Mouse (Mus musculus): ENCODE data around the gene Emg1. TPM values are rescaled to one million over a fixed set of nuclear protein-coding genes. Genes with fewer than 3 reads are reported as not detected.
A peak's percentile ranks its signal among the peaks of the same experiment; 100 is the strongest.

The Emg1 gene
- polyA plus RNA-seq, 1 experiment from 2014 or later: 100 TPM

DNA sequence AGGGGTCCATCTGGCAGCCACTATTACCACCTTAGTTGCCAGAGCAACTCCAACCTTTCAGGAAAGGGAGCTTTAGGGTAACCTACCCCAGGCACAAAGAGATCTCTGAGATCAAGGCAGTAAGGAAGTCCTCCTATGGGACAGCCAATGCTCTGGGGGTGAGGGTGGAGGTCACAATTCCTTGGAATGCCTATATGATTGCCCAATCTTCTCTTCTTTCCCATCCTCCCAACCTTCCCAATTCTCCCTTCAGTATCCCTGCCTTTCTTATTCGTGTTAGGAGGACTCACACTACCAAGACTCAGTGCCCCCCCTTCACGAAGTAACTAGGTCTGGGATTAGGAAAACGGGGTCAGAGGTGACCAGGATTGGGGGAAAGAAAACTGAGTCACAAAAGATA is 43.3 kb upstream of the Emg1 start:
- CTCF ChIA-PET: interaction anchor here (2.0 kb wide), 1 partner anchor 11 kb away, joined by 13 read pairs; no protein-coding TSS in a partner anchor
- in situ Hi-C loops (cut with MboI; ENCODE audit: low pct_unique_long_range_greater_than_20kb): loop anchor here (25.0 kb wide), 1 partner anchor 268 kb away; the partner anchor contains the start of gene C1rl
- no peaks in the 10 kb centered on the region for H3K27me3 ChIP-seq
- TF ChIP-seq CTCF (IDR thresholded peaks at IDR 0.05): no peak
- DNase-seq (ENCODE audit: low read depth, low spot score) (no peak), ATAC-seq (no peak)
- POLR2A ChIA-PET: interaction anchor here (1.7 to 2.0 kb wide), 2 partner anchors 10 to 14 kb away, joined by 6 to 10 read pairs; partner anchors contain the start of gene Grcc10

- no peak for TF ChIP-seq CTCF (IDR thresholded peaks at IDR 0.05)
- ChIA-PET POLR2A (interaction anchor here (1.0 to 2.0 kb wide), 2 partner anchors 12 to 52 kb away, joined by 3 to 6 read pairs; partner anchors contain the start of gene Grcc10), CTCF (no interaction called here)
- ATAC-seq (no peak), DNase-seq (ENCODE audit: low read depth, low spot score) (no peak)
- H3K27me3 ChIP-seq: no peaks in the 10 kb centered on the region
- in situ Hi-C loops (cut with MboI; ENCODE audit: low pct_unique_long_range_greater_than_20kb): loop anchor here (25.0 kb wide), 1 partner anchor 267 kb away; the partner anchor contains the start of gene C1rl
Measured at GRCm38 (mm10) chr6:124753861-124754260, 41.9 kb upstream of the Emg1 start.

DNA sequence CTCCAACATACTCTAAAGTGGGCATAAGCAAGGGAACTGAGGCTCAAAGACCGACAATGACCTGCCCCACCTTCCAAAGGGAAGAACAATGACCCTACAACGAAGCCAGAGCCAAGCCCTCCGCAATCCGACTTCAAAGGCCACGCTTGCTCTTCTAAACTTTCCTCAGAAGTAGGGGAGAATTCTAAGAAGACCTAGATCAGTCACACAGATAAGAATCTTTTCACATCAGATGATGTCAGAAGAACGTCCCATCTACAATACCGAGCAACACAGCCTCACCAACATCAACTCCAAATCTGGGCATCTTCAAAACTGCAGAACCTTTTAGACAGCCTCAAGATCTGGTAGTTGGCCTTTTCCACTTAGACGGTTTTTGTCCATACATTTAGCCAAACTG is 38.4 kb upstream of the Emg1 start:
- DNase-seq (ENCODE audit: low read depth, low spot score) (no peak), ATAC-seq (no peak)
- no peaks in the 10 kb centered on the region for H3K27me3 ChIP-seq
- CTCF ChIA-PET: no interaction called here
- no peak for TF ChIP-seq CTCF (IDR thresholded peaks at IDR 0.05)
- in situ Hi-C loops (cut with MboI; ENCODE audit: low pct_unique_long_range_greater_than_20kb): loop anchor here (25.0 kb wide), 1 partner anchor 263 kb away; the partner anchor contains the start of gene C1rl
- POLR2A ChIA-PET: no interaction called here

- no peaks in the 10 kb centered on the region for H3K27me3 ChIP-seq
- in situ Hi-C loops (cut with MboI; ENCODE audit: low pct_unique_long_range_greater_than_20kb): no loop called here
- no peak for ATAC-seq
- POLR2A ChIA-PET: no interaction called here
- CTCF ChIA-PET: interaction anchor here (1.2 kb wide), 1 partner anchor 106 kb away, joined by 3 read pairs; no protein-coding TSS in a partner anchor
- TF ChIP-seq CTCF (IDR thresholded peaks at IDR 0.05): no peak
- no peak for DNase-seq (ENCODE audit: low read depth, low spot score)
Measured at GRCm38 (mm10) chr6:124746654-124747632, 35.0 kb upstream of the Emg1 start.

GRCm38 (mm10) chr6:124746296-124746605 is 34.3 kb upstream of the Emg1 start:
- in situ Hi-C loops (cut with MboI; ENCODE audit: low pct_unique_long_range_greater_than_20kb): no loop called here

GRCm38 (mm10) chr6:124745490-124746295 is 33.7 kb upstream of the Emg1 start:
- DNase-seq (ENCODE audit: low read depth, low spot score) (peak; percentile 61), ATAC-seq (peak; percentile 63)
- in situ Hi-C loops (cut with MboI; ENCODE audit: low pct_unique_long_range_greater_than_20kb): no loop called here
- no peaks in the 10 kb centered on the region for H3K27me3 ChIP-seq
- CTCF ChIA-PET: interaction anchor here (1.4 to 2.6 kb wide), 4 partner anchors 9 to 52 kb away, joined by 3 to 19 read pairs (median 8); partner anchors contain the start of genes Emg1, Gm45234 and Phb2
- TF ChIP-seq CTCF (IDR thresholded peaks at IDR 0.05): no peak
- POLR2A ChIA-PET: interaction anchor here (1.0 to 3.6 kb wide), 4 partner anchors 10 to 63 kb away, joined by 3 to 25 read pairs (median 8); partner anchors contain the start of genes Gm45234 and Spsb2

More at GRCm38 (mm10) chr6:124746296-124746605, 34.3 kb upstream of the Emg1 start:
- TF ChIP-seq CTCF (IDR thresholded peaks at IDR 0.05): no peak
- no peaks in the 10 kb centered on the region for H3K27me3 ChIP-seq
- ATAC-seq: no peak
- CTCF ChIA-PET: no interaction called here
- POLR2A ChIA-PET: interaction anchor here (3.6 kb wide), 1 partner anchor 12 kb away, joined by 25 read pairs; no protein-coding TSS in a partner anchor
- DNase-seq (ENCODE audit: low read depth, low spot score): no peak

DNA sequence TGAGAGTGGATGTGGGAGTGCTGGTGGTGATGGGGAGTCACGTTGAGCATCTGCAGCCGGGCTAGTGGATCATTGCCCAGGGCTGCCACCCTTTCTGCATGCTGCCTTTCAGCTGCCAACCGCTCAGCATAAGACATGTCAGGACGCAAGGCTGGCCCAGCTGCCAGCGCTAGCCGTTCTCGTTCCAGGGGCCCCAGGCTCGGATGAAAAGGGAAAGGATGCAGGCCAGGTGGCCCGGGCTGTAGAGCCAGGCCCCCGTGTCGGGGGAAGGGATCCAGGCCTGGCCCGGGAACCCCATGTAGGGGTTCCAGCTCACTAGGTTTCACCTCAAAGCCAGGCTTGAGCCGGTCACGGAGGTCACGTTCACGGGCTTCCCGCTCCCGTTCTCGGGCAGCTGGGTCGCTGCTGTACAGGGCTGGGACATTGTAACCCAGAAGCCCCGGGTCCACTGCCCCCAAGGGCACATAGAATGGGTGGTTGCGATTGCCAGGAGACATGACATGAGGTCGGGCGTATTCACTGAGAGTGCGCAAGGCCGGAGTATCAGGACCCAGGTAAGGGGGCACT is 32.9 kb upstream of the Emg1 start:
- no peak for DNase-seq (ENCODE audit: low read depth, low spot score)
- in situ Hi-C loops (cut with MboI; ENCODE audit: low pct_unique_long_range_greater_than_20kb): no loop called here
- ATAC-seq: no peak
- TF ChIP-seq CTCF (IDR thresholded peaks at IDR 0.05): no peak
- POLR2A ChIA-PET: interaction anchor here (1.0 to 3.6 kb wide), 4 partner anchors 10 to 64 kb away, joined by 3 to 25 read pairs (median 8); partner anchors contain the start of genes Gm45234 and Spsb2
- CTCF ChIA-PET: interaction anchor here (1.4 to 2.6 kb wide), 5 partner anchors 10 to 103 kb away, joined by 3 to 19 read pairs (median 4); partner anchors contain the start of genes Emg1, Gm45234 and Phb2
- no peaks in the 10 kb centered on the region for H3K27me3 ChIP-seq

GRCm38 (mm10) chr6:124743647-124744046 is 31.7 kb upstream of the Emg1 start:
- ChIA-PET CTCF (interaction anchor here (0.7 to 2.6 kb wide), 7 partner anchors 12 to 102 kb away, joined by 3 to 19 read pairs (median 4); partner anchors contain the start of genes Emg1, Gm45234 and Phb2), POLR2A (interaction anchor here (1.1 to 3.6 kb wide), 2 partner anchors 15 to 85 kb away, joined by 3 to 25 read pairs; partner anchors contain the start of genes Cdca3 and Usp5)
- DNase-seq (ENCODE audit: low read depth, low spot score) (no peak), ATAC-seq (no peak)
- in situ Hi-C loops (cut with MboI; ENCODE audit: low pct_unique_long_range_greater_than_20kb): no loop called here
- no peaks in the 10 kb centered on the region for H3K27me3 ChIP-seq
- no peak for TF ChIP-seq CTCF (IDR thresholded peaks at IDR 0.05)

DNA sequence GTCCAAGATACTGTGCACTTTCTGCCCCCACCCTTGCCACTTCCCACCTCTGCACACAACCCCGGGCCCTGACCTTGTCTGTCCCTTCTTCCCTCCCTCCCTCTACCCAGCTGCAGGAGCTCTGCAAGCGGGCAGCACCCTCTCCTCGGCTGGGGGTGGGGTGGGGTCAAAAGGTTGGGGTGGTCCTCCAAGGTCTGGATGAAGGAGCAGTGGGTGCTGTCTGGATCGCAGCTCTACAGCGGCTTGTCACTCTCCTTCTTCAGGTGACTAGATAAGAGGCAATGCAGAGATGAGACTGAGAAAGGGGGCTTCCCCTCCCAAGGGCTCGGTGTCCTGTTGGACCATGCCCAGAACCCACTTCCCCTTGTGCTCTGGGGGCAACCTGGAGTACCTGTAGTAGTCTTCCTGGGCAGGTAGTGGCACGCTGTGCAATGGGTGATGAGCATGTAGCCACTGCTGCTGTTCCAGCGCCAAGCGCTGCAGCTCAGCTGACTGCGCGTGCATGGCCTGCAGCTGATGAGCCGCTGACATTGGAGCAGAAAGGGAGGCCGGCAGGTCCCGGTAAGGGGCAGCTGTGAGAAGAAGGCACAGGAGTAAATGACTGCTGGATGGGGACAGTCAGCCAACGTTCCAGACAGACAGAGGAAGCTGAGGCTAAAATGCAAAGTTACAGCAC is 31.0 kb upstream of the Emg1 start:
- in situ Hi-C loops (cut with MboI; ENCODE audit: low pct_unique_long_range_greater_than_20kb): no loop called here
- CTCF ChIA-PET: interaction anchor here (1.1 to 2.2 kb wide), 4 partner anchors 40 to 101 kb away, joined by 3 to 8 read pairs (median 4); no protein-coding TSS in a partner anchor
- POLR2A ChIA-PET: interaction anchor here (1.1 to 3.6 kb wide), 2 partner anchors 15 to 86 kb away, joined by 3 to 25 read pairs; partner anchors contain the start of genes Cdca3 and Usp5
- no peak for DNase-seq (ENCODE audit: low read depth, low spot score)
- H3K27me3 ChIP-seq: no peaks in the 10 kb centered on the region
- no peak for ATAC-seq
- no peak for TF ChIP-seq CTCF (IDR thresholded peaks at IDR 0.05)

Measured in Patski (cell line).